Mouse (Mus musculus) T-helper 1 cell (primary cell): ENCODE data around the gene Ebf1.

ENCODE experiments used
- in situ Hi-C: fragments of 300-600 bp; cut with MboI, MseI; formaldehyde crosslinking; loops from one replicate; pipeline ENCODE4 v1.15.1; 2025; ENCODE audit warnings: high pct_unique_total_duplicates

The Ebf1 gene

GRCm38 (mm10) chr11:44656916-44657315, 39.8 kb downstream of the Ebf1 start:
- in situ Hi-C loops, result no loop called here

GRCm38 (mm10) chr11:44657833-44658395, 40.8 kb downstream of the Ebf1 start:
- in situ Hi-C loops, result no loop called here

- in situ Hi-C loops, result no loop called here
Observed at GRCm38 (mm10) chr11:44661875-44662274, 44.8 kb downstream of the Ebf1 start.

- in situ Hi-C loops, result no loop called here
Observed at GRCm38 (mm10) chr11:44663609-44664141, 46.6 kb downstream of the Ebf1 start.

DNA sequence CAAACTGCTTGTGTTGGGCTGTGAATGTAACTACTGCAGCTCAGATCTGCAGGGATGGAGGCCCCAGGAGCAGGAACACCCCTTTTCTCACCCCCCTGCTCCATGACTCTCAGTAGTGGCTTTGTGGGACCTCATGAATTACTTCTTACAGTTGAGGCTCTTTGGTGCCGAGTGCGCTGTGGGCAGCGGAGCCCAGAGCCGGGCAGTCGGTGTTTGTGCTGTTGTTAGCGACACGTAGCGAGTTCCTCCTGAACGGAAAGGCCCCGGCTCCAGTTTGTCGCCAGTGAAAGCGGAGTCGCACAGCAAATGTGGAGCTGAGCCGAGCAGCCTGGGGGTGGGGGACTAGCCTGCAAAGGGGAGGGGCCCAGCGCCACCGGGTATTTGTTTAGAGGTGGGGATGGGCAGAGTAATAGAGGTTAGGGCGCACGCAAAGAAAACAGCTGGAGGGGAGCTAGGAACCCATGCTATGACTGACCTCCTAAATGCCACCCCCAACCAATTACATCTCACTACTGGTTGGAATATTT, 48.1 kb downstream of the Ebf1 start:
- in situ Hi-C loops, result no loop called here

- in situ Hi-C loops, result no loop called here
Observed at GRCm38 (mm10) chr11:44665741-44666531, 48.8 kb downstream of the Ebf1 start.

DNA sequence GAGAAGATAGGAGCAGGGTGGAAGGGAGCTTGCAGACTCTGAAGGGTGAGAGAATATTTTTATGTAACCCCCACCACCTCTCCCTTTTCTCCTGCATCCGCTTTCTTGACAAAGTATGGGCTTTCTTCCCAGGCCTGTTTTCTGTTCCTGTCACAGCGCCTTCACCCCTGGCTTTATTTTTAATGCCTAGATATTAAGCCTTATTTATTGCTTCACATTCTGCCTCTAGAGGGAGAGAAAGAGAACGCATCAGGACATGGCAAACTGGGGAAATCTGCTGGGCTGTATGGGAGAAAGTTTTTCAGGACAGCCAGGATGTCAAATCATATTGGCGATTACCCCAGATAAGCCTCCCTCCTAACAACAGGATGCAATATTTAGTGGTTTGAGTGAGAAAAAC, 49.6 kb downstream of the Ebf1 start:
- in situ Hi-C loops, result no loop called here

GRCm38 (mm10) chr11:44681306-44681705, 64.2 kb downstream of the Ebf1 start:
- in situ Hi-C loops, result no loop called here

GRCm38 (mm10) chr11:44681995-44682394, 64.9 kb downstream of the Ebf1 start:
- in situ Hi-C loops, result no loop called here

DNA sequence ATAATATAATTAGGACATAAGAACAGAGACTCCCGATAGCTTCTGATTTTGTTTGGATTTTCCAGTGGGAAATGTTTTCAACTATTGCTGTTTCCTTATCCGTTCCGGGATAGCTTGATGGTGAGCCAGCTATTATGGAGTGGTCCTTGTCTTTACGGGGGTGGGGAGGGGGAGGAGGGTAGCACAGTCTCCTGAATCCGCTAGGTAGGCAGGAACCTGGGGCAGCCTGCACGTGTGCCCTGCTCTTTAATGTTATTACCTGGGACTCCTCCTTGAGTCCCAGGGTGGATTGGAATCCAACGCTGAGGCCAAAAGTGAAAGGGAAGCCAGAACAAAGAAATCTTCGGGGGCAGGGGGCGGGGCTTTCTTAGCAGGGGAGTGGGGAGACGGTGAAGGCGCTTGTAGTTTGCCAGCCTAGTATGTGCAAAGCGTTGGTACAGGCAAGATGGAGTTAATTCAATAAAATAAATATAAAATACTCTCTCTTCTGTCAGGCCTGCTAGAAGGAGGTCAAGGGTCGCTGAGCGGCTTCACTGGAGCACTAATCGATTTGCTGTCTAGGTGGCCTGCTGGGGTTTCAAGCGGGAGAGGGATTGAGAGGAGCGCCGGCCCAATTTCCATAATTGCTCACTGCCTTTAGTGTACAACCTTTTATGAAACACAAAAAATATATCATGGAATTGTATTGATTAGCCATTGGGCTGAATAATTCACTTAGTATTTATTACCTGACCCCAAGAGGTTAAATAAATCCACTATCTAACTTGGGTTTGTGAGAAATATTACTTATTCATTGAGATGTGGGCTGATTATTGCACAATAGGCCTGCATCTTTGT, 65.8 kb downstream of the Ebf1 start:
- in situ Hi-C loops, result no loop called here

DNA sequence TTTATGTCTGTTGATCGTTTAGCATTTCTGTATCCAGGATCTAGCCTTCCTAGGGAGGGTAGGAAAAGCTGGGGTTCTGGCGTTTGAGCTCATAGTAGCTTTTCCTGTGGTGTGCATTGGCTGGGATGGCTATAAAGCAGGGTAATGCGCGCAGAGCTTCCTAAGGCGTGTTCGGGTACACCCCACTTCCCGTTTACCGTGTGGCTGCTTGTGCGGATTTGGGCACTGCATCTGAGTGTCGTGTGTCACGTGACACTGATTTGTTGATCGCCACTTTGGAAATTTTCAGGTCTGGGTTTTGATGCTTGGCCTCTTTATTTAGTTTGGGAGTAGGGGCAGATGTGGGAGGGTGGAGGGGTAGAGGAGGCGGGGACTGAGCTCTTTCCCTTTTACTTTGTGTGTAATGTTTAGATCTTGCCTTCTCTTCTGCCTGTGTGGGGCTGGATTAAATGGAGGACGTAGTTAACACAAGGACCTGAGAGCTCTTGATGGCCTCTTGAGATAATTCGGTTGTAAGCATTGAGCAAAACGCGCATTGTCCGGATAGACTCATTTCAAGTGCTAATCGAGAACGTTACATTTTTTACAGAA, 67.5 kb downstream of the Ebf1 start:
- in situ Hi-C loops, result no loop called here

- in situ Hi-C loops, result no loop called here
Observed at GRCm38 (mm10) chr11:44685129-44685528, 68.0 kb downstream of the Ebf1 start.

DNA sequence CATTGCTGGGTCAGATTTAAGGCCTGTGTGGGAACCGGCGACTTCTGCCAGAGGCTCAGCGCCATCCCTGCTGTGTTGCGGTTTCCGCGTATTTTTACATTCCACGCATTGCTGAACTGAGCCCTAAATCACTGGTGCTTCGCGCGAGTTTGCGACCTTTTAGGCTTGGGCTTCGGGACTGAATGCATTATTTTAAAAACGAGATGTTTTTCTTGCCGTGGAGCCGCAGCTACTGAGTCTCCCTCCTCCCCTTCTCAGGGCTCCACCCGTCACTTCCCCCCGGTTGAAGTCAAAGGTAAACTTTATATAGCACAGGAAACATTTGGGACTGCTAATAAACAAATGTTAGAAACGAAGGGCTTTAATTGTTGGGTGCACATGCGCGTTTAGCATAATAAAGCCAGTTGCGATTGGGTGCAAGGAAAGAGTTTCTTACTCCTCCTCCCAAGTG, 68.8 kb downstream of the Ebf1 start:
- in situ Hi-C loops, result no loop called here

DNA sequence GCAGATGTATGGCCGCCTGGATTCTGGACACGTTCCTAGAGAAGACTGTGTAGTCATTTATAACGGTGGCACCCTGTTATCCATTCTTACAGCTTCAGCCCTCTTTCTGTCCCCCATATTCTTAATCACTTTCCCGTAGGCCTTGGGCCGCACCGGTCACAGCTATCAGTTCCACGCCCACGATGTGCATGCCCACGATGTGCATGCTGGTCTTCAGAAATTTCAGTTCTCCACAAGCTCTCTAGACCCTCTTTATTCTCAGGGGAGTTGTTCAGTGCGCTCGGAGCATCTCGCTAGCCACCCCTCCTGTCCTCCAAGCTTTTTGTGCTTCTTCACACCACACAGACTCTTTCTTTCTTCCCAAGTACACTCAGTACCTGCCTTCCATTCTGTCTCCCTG, 69.3 kb downstream of the Ebf1 start:
- in situ Hi-C loops, result no loop called here

- in situ Hi-C loops, result no loop called here
Observed at GRCm38 (mm10) chr11:44688542-44688941, 71.4 kb downstream of the Ebf1 start.

DNA sequence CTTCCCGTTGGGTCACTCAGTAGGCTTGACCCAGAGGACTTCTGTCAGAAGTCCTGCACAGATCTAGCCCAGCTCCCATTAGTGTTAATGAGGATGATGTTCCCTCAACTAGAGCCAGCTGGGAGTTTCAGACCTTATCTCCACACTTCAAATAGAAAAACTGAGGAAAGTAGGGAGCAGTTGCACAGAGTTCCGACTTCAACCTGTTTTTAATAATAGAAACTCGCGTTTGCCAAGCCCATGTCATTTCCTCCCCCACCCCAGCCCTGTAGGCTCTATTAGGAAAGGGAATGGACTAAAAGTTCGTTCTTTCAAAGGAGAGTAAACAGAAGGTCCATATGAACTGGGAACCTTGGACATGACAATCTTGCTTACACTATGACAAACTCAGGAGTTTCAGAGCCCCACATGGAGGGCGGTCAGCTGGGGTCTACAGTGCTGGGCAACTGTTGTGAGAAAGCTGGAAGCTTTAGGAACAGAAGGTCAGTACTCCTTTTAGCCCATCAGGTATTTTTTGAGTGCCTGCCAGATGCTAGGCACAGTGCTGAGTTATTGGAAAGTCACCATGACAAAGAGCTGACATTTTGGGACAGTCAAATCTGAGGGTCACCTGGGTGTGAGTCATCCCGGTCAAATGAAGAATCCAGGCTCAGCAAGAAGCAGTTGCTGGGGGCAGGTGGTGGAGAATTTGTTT, 72.6 kb downstream of the Ebf1 start:
- in situ Hi-C loops, result no loop called here

DNA sequence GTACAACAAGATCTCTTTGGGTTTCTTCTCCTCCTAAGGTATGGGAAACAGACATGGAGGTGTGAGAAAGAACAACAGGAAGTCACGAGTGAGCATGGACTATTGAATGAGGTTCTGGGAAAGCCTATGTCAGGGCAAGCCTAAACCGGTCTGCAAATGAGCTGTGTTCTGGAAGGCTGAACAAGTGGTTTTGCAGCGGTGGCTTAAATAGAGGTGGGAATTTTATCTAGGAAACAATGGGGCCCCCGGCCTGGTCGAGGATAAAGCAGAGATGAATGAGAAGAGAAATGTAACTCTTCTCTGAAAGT, 73.1 kb downstream of the Ebf1 start:
- in situ Hi-C loops, result no loop called here

DNA sequence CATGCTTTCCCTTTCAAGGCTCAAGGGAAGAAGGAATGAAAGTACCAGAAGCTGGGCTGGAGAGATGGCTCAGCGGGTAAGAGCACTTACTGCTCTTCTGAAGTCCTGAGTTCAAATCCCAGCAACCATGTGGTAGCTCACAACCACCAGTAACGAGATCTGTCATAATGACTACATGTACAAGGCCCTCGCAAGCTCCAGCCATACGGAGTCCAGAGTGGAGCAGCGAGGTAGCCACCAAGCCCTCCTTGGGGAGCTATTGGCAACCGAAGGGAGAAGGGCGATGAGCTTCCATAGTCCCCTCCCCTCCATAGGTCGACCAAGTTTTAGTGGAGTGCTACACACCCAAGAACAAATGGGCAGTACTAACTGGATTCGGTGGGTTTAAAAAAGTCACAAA, 78.3 kb downstream of the Ebf1 start:
- in situ Hi-C loops, result no loop called here

GRCm38 (mm10) chr11:44696539-44697201, 79.6 kb downstream of the Ebf1 start:
- in situ Hi-C loops, result no loop called here

DNA sequence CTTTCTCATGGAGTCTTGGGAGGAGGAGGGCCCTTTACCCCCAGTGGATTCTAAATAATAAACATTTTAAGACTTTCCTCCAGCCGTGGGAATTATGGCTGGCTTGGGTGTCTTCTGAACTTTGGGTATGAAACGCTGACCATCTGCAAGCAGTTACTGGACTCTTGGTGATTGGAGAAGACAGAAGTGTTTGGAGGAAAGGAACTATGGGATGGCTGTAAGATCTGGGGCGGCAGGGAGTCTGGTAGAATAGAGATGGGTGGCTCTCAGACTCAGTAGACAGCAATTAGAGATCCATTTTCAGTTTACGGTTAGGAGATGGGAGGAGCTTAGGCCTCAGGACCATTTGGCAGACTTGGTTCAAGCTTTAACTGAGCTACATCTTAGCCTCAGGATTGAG, 83.1 kb downstream of the Ebf1 start:
- in situ Hi-C loops, result no loop called here
